Mouse (Mus musculus) embryonic facial prominence, embryonic 14.5 days (tissue): ENCODE measurements around the gene Alyref2. TPM values are rescaled to one million over a fixed set of nuclear protein-coding genes. Genes with fewer than 3 reads are reported as not detected.

Experiments used
- ATAC-seq: fragments of 200-750 bp; cut with Nextera tagmentation; 2 replicates; pipeline ENCODE4 v1.8.0; 2017; ENCODE audit warnings: low read depth, moderate number of reproducible peaks, moderate TSS enrichment
- DNase-seq: peaks from one replicate; pipeline ENCODE4 v3.0.0-alpha.2; 2015; ENCODE audit warnings: low spot score
- H3K27ac ChIP-seq: fragments of 300-500 bp; sonication (generic); replicated peaks from 2 replicates; pipeline ENCODE4 v1.5.1; 2014; ENCODE audit warnings: low read depth, mild to moderate bottlenecking, low read length, moderate library complexity
- H3K27me3 ChIP-seq: fragments of 300-500 bp; sonication (generic); replicated peaks from 2 replicates; pipeline ENCODE4 v1.6.1; 2014; ENCODE audit warnings: low read length; ENCODE audit not compliant: control insufficient read depth, insufficient read depth
- H3K36me3 ChIP-seq: fragments of 300-500 bp; sonication (generic); 2 replicates; pipeline ENCODE4 v1.6.1; 2014; ENCODE audit warnings: low read length, mixed read lengths; ENCODE audit not compliant: control insufficient read depth, insufficient read depth
- H3K4me1 ChIP-seq: fragments of 300-500 bp; sonication (generic); 2 replicates; pipeline ENCODE4 v1.6.1; 2014; ENCODE audit warnings: antibody characterized with exemption, low read length; ENCODE audit not compliant: control insufficient read depth, insufficient read depth
- H3K4me2 ChIP-seq: fragments of 300-500 bp; sonication (generic); 2 replicates; pipeline ENCODE4 v1.6.1; 2014; ENCODE audit warnings: low read depth, mild to moderate bottlenecking, low read length, moderate library complexity, mixed read lengths
- H3K4me3 ChIP-seq: fragments of 300-500 bp; sonication (generic); 2 replicates; pipeline ENCODE4 v1.5.1; 2014; ENCODE audit warnings: low read depth, mild to moderate bottlenecking, low read length
- H3K9ac ChIP-seq: fragments of 300-500 bp; sonication (generic); 2 replicates; pipeline ENCODE4 v1.6.1; 2014; ENCODE audit warnings: low read depth, mild to moderate bottlenecking, low read length, moderate library complexity, mixed read lengths
- H3K9me3 ChIP-seq: fragments of 300-500 bp; sonication (generic); 2 replicates; pipeline ENCODE4 v1.6.1; 2016; ENCODE audit warnings: low read length; ENCODE audit not compliant: control insufficient read depth
- WGBS: fragments of 180-500 bp; shearing (Covaris S2); extraction: QIAGEN DNeasy Blood & Tissue Kit; methylation state at CpG from one replicate; pipeline ENCODE4 v1.1.7; 2014; 5-methylcytosine and 5-hydroxymethylcytosine counted together
- polyA plus RNA-seq: library from polyadenylated mRNA; unstranded; fragments of >200 nt; fragmentation: Nextera tagmentation; extraction: Ambion mirVana; gene quantifications from 2 replicates; pipeline ENCODE4 v1.2.1, GENCODE M21; 2014

The Alyref2 gene
- 13.8 TPM in 2 replicates for polyA plus RNA-seq

- H3K9me3 ChIP-seq = no peaks in the 10 kb centered on the region
- peak within 1 kb of the TSS; percentile 71 for H3K4me2 ChIP-seq
- ATAC-seq = peak; percentile 91
- peak; percentile 98 for DNase-seq
- peak within 1 kb of the TSS; percentile 86 for H3K9ac ChIP-seq
- WGBS = under 1% methylated on average over 19 of the region's 19 CpGs
- peak within 1 kb of the TSS; percentile 53 for H3K4me3 ChIP-seq
- no peaks in the 10 kb centered on the region for H3K36me3 ChIP-seq
- H3K27me3 ChIP-seq = no peaks in the 10 kb centered on the region
- 0 out of 2 replicates have a peak, but pooled peaks cover 3% of the 10 kb centered on the region for H3K4me1 ChIP-seq
- peak within 1 kb of the TSS; percentile 93 for H3K27ac ChIP-seq
Observed at GRCm38 (mm10) chr1:171503250-171503591, at the start of gene Alyref2. Gene Alyref2, plus strand, starts transcription at chr1:171503478.

GRCm38 (mm10) chr1:171454926-171455325, 48.4 kb upstream of the Alyref2 start:
- Histone ChIP-seq H3K9ac (no peak overlapping the region), H3K36me3 (no peaks in the 10 kb centered on the region), H3K27me3 (no peaks in the 10 kb centered on the region), H3K9me3 (no peaks in the 10 kb centered on the region), H3K4me1 (no peaks in the 10 kb centered on the region), H3K4me3 (no peak overlapping the region), H3K4me2 (no peak overlapping the region), H3K27ac (no peak overlapping the region)
- 87% methylated on average over 6 of the region's 6 CpGs for WGBS
- no peak for ATAC-seq
- DNase-seq = no peak

- Histone ChIP-seq H3K4me1 (no peaks in the 10 kb centered on the region), H3K9ac (no peak overlapping the region), H3K27ac (no peak overlapping the region), H3K4me2 (no peak overlapping the region), H3K4me3 (no peak overlapping the region), H3K9me3 (no peaks in the 10 kb centered on the region), H3K36me3 (0 out of 2 replicates have a peak, but pooled peaks cover 13% of the 10 kb centered on the region), H3K27me3 (no peaks in the 10 kb centered on the region)
- no peak for DNase-seq
- WGBS = 91% methylated on average over 1 of the region's 1 CpGs
- no peak for ATAC-seq
Observed at GRCm38 (mm10) chr1:171457568-171457967, 45.7 kb upstream of the Alyref2 start.

- Histone ChIP-seq H3K27ac (no peak overlapping the region), H3K4me2 (no peak overlapping the region), H3K27me3 (no peaks in the 10 kb centered on the region), H3K4me3 (no peak overlapping the region), H3K36me3 (0 out of 2 replicates have a peak, but pooled peaks cover 17% of the 10 kb centered on the region), H3K9ac (no peak overlapping the region), H3K9me3 (no peaks in the 10 kb centered on the region), H3K4me1 (no peaks in the 10 kb centered on the region)
- ATAC-seq (no peak), DNase-seq (peak; percentile 60)
- 37% methylated on average over 5 of the region's 5 CpGs for WGBS
Observed at GRCm38 (mm10) chr1:171459791-171460190, 43.5 kb upstream of the Alyref2 start.

- Histone ChIP-seq H3K4me2 (no peak overlapping the region), H3K27me3 (no peaks in the 10 kb centered on the region), H3K9ac (no peak overlapping the region), H3K36me3 (0 out of 2 replicates have a peak, but pooled peaks cover 17% of the 10 kb centered on the region), H3K4me1 (no peaks in the 10 kb centered on the region), H3K9me3 (no peaks in the 10 kb centered on the region), H3K27ac (no peak overlapping the region), H3K4me3 (no peak overlapping the region)
- DNase-seq (no peak), ATAC-seq (no peak)
- 92% methylated on average over 22 of the region's 22 CpGs for WGBS
Observed at GRCm38 (mm10) chr1:171460551-171461503, 42.5 kb upstream of the Alyref2 start.

GRCm38 (mm10) chr1:171463133-171463532, 40.1 kb upstream of the Alyref2 start:
- Histone ChIP-seq H3K4me3 (no peak overlapping the region), H3K9ac (no peak overlapping the region), H3K9me3 (no peaks in the 10 kb centered on the region), H3K4me1 (no peaks in the 10 kb centered on the region), H3K27me3 (no peaks in the 10 kb centered on the region), H3K4me2 (no peak overlapping the region), H3K36me3 (0 out of 2 replicates have a peak, but pooled peaks cover 17% of the 10 kb centered on the region), H3K27ac (no peak overlapping the region)
- DNase-seq (no peak), ATAC-seq (no peak)
- WGBS = 89% methylated on average over 3 of the region's 3 CpGs

- 89% methylated on average over 5 of the region's 5 CpGs for WGBS
- DNase-seq (no peak), ATAC-seq (no peak)
- Histone ChIP-seq H3K4me2 (no peak overlapping the region), H3K4me3 (no peak overlapping the region), H3K36me3 (0 out of 2 replicates have a peak, but pooled peaks cover 17% of the 10 kb centered on the region), H3K9me3 (no peaks in the 10 kb centered on the region), H3K27me3 (no peaks in the 10 kb centered on the region), H3K9ac (no peak overlapping the region), H3K27ac (no peak overlapping the region), H3K4me1 (no peaks in the 10 kb centered on the region)
Observed at GRCm38 (mm10) chr1:171465749-171466412, 37.4 kb upstream of the Alyref2 start.

- Histone ChIP-seq H3K9me3 (no peaks in the 10 kb centered on the region), H3K27me3 (no peaks in the 10 kb centered on the region), H3K27ac (no peak overlapping the region), H3K4me2 (no peak overlapping the region), H3K36me3 (0 out of 2 replicates have a peak, but pooled peaks cover 14% of the 10 kb centered on the region), H3K9ac (no peak overlapping the region), H3K4me3 (no peak overlapping the region), H3K4me1 (no peaks in the 10 kb centered on the region)
- DNase-seq (no peak), ATAC-seq (no peak)
- 84% methylated on average over 4 of the region's 4 CpGs for WGBS
Observed at GRCm38 (mm10) chr1:171466565-171466964, 36.7 kb upstream of the Alyref2 start.
